Mouse (Mus musculus) lung, embryonic 14.5 days (tissue): ENCODE results near the gene Otos. TPM values are rescaled to one million over a fixed set of nuclear protein-coding genes. Genes with fewer than 3 reads are reported as not detected.

Experiments
- ATAC-seq: fragments of 200-750 bp; cut with Nextera tagmentation; 2 replicates; pipeline ENCODE4 v1.8.0; 2017; ENCODE audit warnings: mild to moderate bottlenecking, moderate TSS enrichment, moderate library complexity; ENCODE audit not compliant: insufficient read depth
- DNase-seq: peaks from one replicate; pipeline ENCODE4 v3.0.0-alpha.2; 2015
- H3K27ac ChIP-seq: fragments of 300-500 bp; sonication (generic); 2 replicates; pipeline ENCODE4 v1.5.1; 2014; ENCODE audit warnings: low read depth, mild to moderate bottlenecking, moderate library complexity
- H3K27me3 ChIP-seq: fragments of 300-500 bp; sonication (generic); 2 replicates; pipeline ENCODE4 v1.6.1; 2014; ENCODE audit warnings: low read length, control low read depth; ENCODE audit not compliant: insufficient read depth
- H3K36me3 ChIP-seq: fragments of 300-500 bp; sonication (generic); 2 replicates; pipeline ENCODE4 v1.6.1; 2014; ENCODE audit warnings: control low read depth; ENCODE audit not compliant: insufficient read depth
- H3K4me1 ChIP-seq: fragments of 300-500 bp; sonication (generic); 2 replicates; pipeline ENCODE4 v1.6.1; 2014; ENCODE audit warnings: antibody characterized with exemption, control low read depth; ENCODE audit not compliant: insufficient read depth
- H3K4me2 ChIP-seq: fragments of 300-500 bp; sonication (generic); 2 replicates; pipeline ENCODE4 v1.6.1; 2014; ENCODE audit warnings: mild to moderate bottlenecking
- H3K4me3 ChIP-seq: fragments of 300-500 bp; sonication (generic); 2 replicates; pipeline ENCODE4 v1.5.1; 2014; ENCODE audit warnings: low read depth, low read length
- H3K9ac ChIP-seq: fragments of 300-500 bp; sonication (generic); 2 replicates; pipeline ENCODE4 v1.6.1; 2014
- H3K9me3 ChIP-seq: fragments of 300-500 bp; sonication (generic); 2 replicates; pipeline ENCODE4 v1.6.1; 2016; ENCODE audit warnings: low read depth, low read length, control low read depth
- CTCF ChIP-seq: IDR thresholded peaks from 2 replicates; pipeline ENCODE4 v1.5.1; 2016; ENCODE audit warnings: antibody characterized with exemption, low read depth
- WGBS: fragments of 180-500 bp; shearing (Covaris S2); extraction: QIAGEN DNeasy Blood & Tissue Kit; methylation state at CpG from one replicate; pipeline ENCODE4 v1.1.7; 2014; 5-methylcytosine and 5-hydroxymethylcytosine counted together
- polyA plus RNA-seq: library from polyadenylated mRNA; unstranded; fragments of >200 nt; fragmentation: Nextera tagmentation; extraction: Ambion mirVana; gene quantifications from 2 replicates; pipeline ENCODE4 v1.2.1, GENCODE M21; 2014

Gene Otos
- polyA plus RNA-seq, 1 experiment from 2014 or later, result not detected

GRCm38 (mm10) chr1:92678757-92679156 is 30.1 kb upstream of the Otos start:
- ATAC-seq (no peak), DNase-seq (no peak)
- Histone ChIP-seq H3K4me3 (no peak overlapping the region), H3K9me3 (no peaks in the 10 kb centered on the region), H3K9ac (no peak overlapping the region), H3K4me2 (no peak overlapping the region), H3K27me3 (no peaks in the 10 kb centered on the region), H3K27ac (no peak overlapping the region), H3K4me1 (no peaks in the 10 kb centered on the region), H3K36me3 (no peaks in the 10 kb centered on the region)
- TF ChIP-seq CTCF, result no peak
- whole genome bisulfite sequencing, result 76% methylated on average over 5 of the region's 5 CpGs

DNA sequence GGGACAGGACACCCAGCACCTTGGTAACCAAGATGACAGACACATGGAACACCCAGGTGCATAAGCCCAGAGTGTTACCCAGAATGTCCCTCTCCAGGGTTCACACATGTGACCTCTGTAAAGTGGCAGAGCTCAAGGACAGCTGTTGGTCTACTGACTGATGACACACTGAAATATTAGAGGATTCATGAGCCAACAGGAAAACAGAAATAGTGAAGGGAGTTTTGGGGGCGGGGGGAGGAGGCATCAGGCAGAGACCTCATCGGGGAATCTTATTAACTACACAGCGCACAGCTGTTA is 28.0 kb upstream of the Otos start:
- 67% methylated on average over 3 of the region's 3 CpGs for WGBS

DNA sequence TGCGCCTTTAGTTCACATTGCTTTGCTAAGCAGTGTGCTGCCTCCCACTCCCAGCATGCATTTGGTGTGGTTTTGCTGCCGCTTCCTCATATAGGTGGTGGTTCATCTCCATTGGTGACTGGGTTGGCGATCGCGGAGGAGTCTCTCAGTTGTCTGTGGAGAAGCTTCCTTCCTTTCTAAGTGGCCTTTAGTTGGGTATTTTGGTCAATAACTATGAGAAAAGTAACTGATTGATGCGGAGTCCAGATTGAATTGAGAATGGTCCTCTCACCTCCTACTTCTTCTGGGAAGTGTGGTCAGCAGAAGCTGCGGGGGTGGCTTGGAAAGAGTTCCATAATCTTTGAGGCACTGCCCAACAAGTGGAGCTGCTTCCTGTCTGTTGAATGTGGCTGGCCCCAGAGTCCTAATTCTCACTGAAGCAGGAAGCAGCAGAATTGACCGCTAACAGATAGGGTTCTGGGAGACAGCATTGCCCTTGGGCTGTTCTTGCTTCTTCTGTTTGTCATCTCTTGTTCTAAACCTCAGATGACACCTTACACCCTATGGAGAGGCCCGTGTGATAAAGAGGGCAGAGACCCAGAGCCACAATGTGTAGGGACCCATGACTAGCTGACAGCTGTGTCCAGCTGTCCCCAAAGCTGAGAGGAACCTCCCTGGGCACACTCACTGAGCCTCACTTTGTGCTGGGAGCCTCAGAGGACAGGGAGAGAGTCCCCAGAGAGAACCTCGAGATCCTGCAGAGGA is 27.5 kb upstream of the Otos start:
- Histone ChIP-seq H3K4me1 (no peaks in the 10 kb centered on the region), H3K27ac (no peak overlapping the region), H3K36me3 (no peaks in the 10 kb centered on the region), H3K4me2 (no peak overlapping the region), H3K4me3 (no peak overlapping the region), H3K9ac (no peak overlapping the region), H3K9me3 (no peaks in the 10 kb centered on the region), H3K27me3 (no peaks in the 10 kb centered on the region)
- WGBS, result 73% methylated on average over 10 of the region's 10 CpGs
- ATAC-seq, result peak; percentile 52; the same call in 1 of the 2 replicates
- TF ChIP-seq CTCF, result no peak
- peak; percentile 40 for DNase-seq

More for the DNA sequence above, 28.0 kb upstream of the Otos start:
- no peaks in the 10 kb centered on the region for H3K4me1 ChIP-seq
- no peak for DNase-seq
- H3K27me3 ChIP-seq, result no peaks in the 10 kb centered on the region
- no peak overlapping the region for H3K9ac ChIP-seq
- no peak overlapping the region for H3K4me3 ChIP-seq
- TF ChIP-seq CTCF, result no peak
- no peak overlapping the region for H3K4me2 ChIP-seq
- H3K36me3 ChIP-seq, result no peaks in the 10 kb centered on the region
- ATAC-seq, result peak; percentile 6; the same call in 1 of the 2 replicates
- no peak overlapping the region for H3K27ac ChIP-seq
- H3K9me3 ChIP-seq, result no peaks in the 10 kb centered on the region

GRCm38 (mm10) chr1:92673258-92673782 is 24.7 kb upstream of the Otos start:
- Histone ChIP-seq H3K4me2 (no peak overlapping the region), H3K27me3 (no peaks in the 10 kb centered on the region), H3K9me3 (no peaks in the 10 kb centered on the region), H3K4me1 (no peaks in the 10 kb centered on the region), H3K9ac (no peak overlapping the region), H3K27ac (no peak overlapping the region), H3K4me3 (no peak overlapping the region), H3K36me3 (no peaks in the 10 kb centered on the region)
- 75% methylated on average over 5 of the region's 5 CpGs for WGBS
- ATAC-seq, result no peak
- TF ChIP-seq CTCF, result no peak
- DNase-seq, result no peak

- no peak for TF ChIP-seq CTCF
- 75% methylated on average over 4 of the region's 4 CpGs for WGBS
- no peak overlapping the region for H3K27ac ChIP-seq
- no peaks in the 10 kb centered on the region for H3K27me3 ChIP-seq
- ATAC-seq, result no peak
- H3K4me3 ChIP-seq, result no peak overlapping the region
- H3K36me3 ChIP-seq, result no peaks in the 10 kb centered on the region
- no peak for DNase-seq
- H3K9ac ChIP-seq, result no peak overlapping the region
- no peaks in the 10 kb centered on the region for H3K9me3 ChIP-seq
- H3K4me2 ChIP-seq, result no peak overlapping the region
- H3K4me1 ChIP-seq, result no peaks in the 10 kb centered on the region
Observed at GRCm38 (mm10) chr1:92671326-92671725, 22.7 kb upstream of the Otos start.

- no peaks in the 10 kb centered on the region for H3K4me1 ChIP-seq
- H3K9ac ChIP-seq, result no peak overlapping the region
- no peak overlapping the region for H3K4me2 ChIP-seq
- no peaks in the 10 kb centered on the region for H3K36me3 ChIP-seq
- no peak for ATAC-seq
- no peak overlapping the region for H3K27ac ChIP-seq
- no peak for TF ChIP-seq CTCF
- H3K27me3 ChIP-seq, result no peaks in the 10 kb centered on the region
- no peaks in the 10 kb centered on the region for H3K9me3 ChIP-seq
- no peak overlapping the region for H3K4me3 ChIP-seq
- DNase-seq, result no peak
- 83% methylated on average over 3 of the region's 3 CpGs for WGBS
Observed at GRCm38 (mm10) chr1:92669430-92669829, 20.8 kb upstream of the Otos start.

DNA sequence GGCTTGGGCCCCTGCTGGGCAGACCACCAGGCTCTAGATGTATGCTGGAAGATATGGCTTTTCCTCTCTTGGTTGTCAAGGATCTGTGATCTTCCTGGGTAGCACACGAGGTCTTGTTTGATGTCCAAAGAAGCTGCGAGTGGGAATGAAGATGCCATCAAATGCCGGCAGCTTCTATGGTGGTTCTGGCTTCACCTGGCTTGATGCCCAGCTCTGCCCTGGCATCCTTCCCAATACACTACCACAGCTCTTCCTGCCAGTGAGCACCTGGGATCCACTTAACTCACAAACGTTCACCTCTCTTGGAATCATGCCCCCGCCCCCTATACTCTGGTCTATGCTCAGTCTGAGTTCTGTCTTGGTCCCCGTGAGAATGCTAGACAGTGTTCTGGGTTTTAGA is 18.5 kb upstream of the Otos start:
- Histone ChIP-seq H3K4me2 (no peak overlapping the region), H3K27me3 (no peaks in the 10 kb centered on the region), H3K9me3 (no peaks in the 10 kb centered on the region), H3K4me1 (no peaks in the 10 kb centered on the region), H3K4me3 (no peak overlapping the region), H3K36me3 (no peaks in the 10 kb centered on the region), H3K9ac (no peak overlapping the region), H3K27ac (no peak overlapping the region)
- no peak for TF ChIP-seq CTCF
- ATAC-seq (no peak), DNase-seq (no peak)
- 65% methylated on average over 6 of the region's 6 CpGs for WGBS

GRCm38 (mm10) chr1:92659392-92659791 is 10.8 kb upstream of the Otos start:
- Histone ChIP-seq H3K4me3 (no peak overlapping the region), H3K27me3 (no peaks in the 10 kb centered on the region), H3K36me3 (no peaks in the 10 kb centered on the region), H3K4me1 (no peaks in the 10 kb centered on the region), H3K27ac (no peak overlapping the region), H3K4me2 (no peak overlapping the region), H3K9me3 (no peaks in the 10 kb centered on the region), H3K9ac (no peak overlapping the region)
- WGBS, result 52% methylated on average over 5 of the region's 5 CpGs
- DNase-seq (no peak), ATAC-seq (no peak)
- TF ChIP-seq CTCF, result no peak
